Mouse (Mus musculus) thymus, adult 2 months (tissue): ENCODE measurements around the gene Wfdc8. TPM values are rescaled to one million over a fixed set of nuclear protein-coding genes. Genes with fewer than 3 reads are reported as not detected.

Source experiments
- DNase-seq: peaks from one replicate; pipeline ENCODE4 v3.0.0; 2021
- H3K27ac ChIP-seq: fragments of 200-500 bp; 2 replicates; pipeline ENCODE4 v1.5.1; 2012; ENCODE audit warnings: low read length, control low read depth; ENCODE audit not compliant: control insufficient read depth, insufficient read depth
- H3K27me3 ChIP-seq: fragments of 200-500 bp; 2 replicates; pipeline ENCODE4 v1.6.1; 2012; ENCODE audit warnings: mild to moderate bottlenecking, low read length, moderate library complexity, mixed read lengths; ENCODE audit not compliant: control insufficient read depth, insufficient read depth
- H3K36me3 ChIP-seq: fragments of 200-500 bp; 2 replicates; pipeline ENCODE4 v1.6.1; 2012; ENCODE audit warnings: mild to moderate bottlenecking, low read length, moderate library complexity; ENCODE audit not compliant: control insufficient read depth, insufficient read depth
- H3K4me1 ChIP-seq: fragments of 200-500 bp; replicated peaks from 2 replicates; pipeline ENCODE4 v1.6.1; 2012; ENCODE audit warnings: low read length; ENCODE audit not compliant: control insufficient read depth, insufficient read depth
- H3K4me3 ChIP-seq: fragments of 200-500 bp; 2 replicates; pipeline ENCODE4 v1.5.1; 2012; ENCODE audit warnings: mild to moderate bottlenecking, low read length, control low read depth, moderate library complexity; ENCODE audit not compliant: control insufficient read depth, insufficient read depth
- CTCF ChIP-seq: fragments of 200-500 bp; IDR thresholded peaks from 2 replicates; pipeline ENCODE4 v1.5.1; 2012; ENCODE audit warnings: mild to moderate bottlenecking, control low read depth, low read length, moderate library complexity, borderline replicate concordance; ENCODE audit not compliant: control insufficient read depth, poor library complexity, insufficient read depth; ENCODE audit errors: extremely low read depth
- POLR2A ChIP-seq: fragments of 200-500 bp; IDR thresholded peaks from 2 replicates; pipeline ENCODE4 v1.6.1; 2012; ENCODE audit warnings: mild to moderate bottlenecking, low read length, control low read depth, moderate library complexity; ENCODE audit not compliant: control insufficient read depth, poor library complexity, insufficient read depth; ENCODE audit errors: extremely low read depth
- WGBS: fragments of 180-500 bp; shearing (Covaris S2); methylation state at CpG from one replicate; pipeline ENCODE4 v1.1.7; 2018; 5-methylcytosine and 5-hydroxymethylcytosine counted together
- polyA plus RNA-seq: library from polyadenylated mRNA; depleted of rRNA; stranded (reverse); fragments of >200 nt; gene quantifications from 2 replicates; pipeline ENCODE4 v1.2.3, GENCODE M21; 2012; rRNA removed

Wfdc8 gene
- polyA plus RNA-seq, 1 experiment = not detected

DNA sequence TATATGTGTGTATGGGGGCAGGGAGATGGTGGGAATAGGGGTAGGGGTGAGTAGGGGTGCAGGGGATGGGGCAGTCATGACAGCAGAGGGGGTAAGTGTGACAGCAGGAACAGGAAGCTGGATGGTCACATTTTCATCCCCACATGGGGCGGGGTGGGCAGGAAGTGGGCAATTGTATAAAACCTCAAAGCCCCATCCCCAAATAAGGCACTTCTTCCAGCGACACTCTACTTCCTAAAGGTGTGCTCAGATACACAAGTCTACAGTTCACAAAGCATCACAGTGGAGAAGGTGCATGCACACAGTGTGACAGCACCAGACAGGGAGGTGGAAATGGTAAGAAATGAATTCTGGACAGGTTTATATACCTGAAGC, 62.5 kb downstream of the Wfdc8 start:
- Histone ChIP-seq H3K4me1 (no peaks in the 10 kb centered on the region; the same call in 1 of the 2 replicates), H3K27ac (no peak overlapping the region), H3K36me3 (no peaks in the 10 kb centered on the region), H3K4me3 (no peak overlapping the region), H3K27me3 (no peaks in the 10 kb centered on the region)
- TF ChIP-seq CTCF (no peak), POLR2A (no peak)
- 6% methylated on average over 2 of the region's 2 CpGs for WGBS
- DNase-seq = no peak

DNA sequence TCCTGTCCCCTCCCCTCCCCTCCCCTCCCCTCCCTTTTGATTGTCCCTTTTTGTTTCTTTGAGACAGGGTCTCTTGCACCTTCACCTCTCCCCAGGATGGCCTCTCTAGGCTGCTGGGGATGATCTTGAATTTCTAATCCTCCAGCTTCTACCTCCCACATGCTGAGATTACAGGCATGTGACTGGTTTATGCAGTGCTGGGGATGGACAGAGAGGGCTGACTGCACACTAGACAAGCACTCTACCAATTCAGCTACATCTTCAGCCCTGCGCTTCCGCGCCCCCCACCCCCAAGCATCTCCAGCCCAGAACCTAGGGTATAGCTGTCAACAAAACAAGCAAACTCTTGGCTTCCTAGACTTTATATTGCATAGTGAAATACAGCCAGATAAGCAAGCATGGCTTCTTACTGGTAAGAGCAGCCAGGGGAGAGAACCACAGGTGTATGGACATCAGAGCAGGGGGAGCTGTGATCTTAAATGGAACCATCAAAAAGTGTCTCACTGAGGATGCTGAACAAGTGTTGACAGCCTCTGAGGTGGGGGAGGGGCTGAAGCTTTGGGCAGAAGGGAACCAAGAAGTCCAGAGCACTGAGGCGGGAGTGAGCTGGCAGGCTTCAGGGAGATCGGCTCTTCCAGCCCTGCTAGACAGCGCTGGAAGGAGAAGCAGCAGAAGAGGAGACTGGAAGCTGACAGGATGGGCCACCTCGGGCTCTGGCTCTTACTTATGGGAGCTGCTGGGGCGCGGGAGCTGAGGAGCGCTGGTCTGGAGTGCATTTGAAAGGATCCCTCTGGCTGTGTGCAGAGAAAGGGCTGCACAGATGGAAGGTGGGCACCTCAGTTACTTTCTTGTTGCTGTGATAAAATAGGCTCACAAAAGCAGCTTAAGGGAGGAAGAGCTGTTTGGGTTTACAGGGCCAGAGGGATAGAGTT, 63.2 kb downstream of the Wfdc8 start:
- no peak for DNase-seq
- H3K27me3 ChIP-seq = no peaks in the 10 kb centered on the region
- WGBS = 47% methylated on average over 10 of the region's 10 CpGs

GRCm38 (mm10) chr2:164549338-164549737, 64.1 kb downstream of the Wfdc8 start:
- DNase-seq = no peak
- Histone ChIP-seq H3K27me3 (no peaks in the 10 kb centered on the region), H3K27ac (no peak overlapping the region), H3K4me1 (peaks cover 3% of the 10 kb centered on the region), H3K36me3 (no peaks in the 10 kb centered on the region), H3K4me3 (no peak overlapping the region)
- TF ChIP-seq CTCF = no peak
- TF ChIP-seq POLR2A = no peak
- WGBS = 71% methylated on average over 4 of the region's 4 CpGs

More for the DNA sequence above, 63.2 kb downstream of the Wfdc8 start:
- H3K4me3 ChIP-seq = no peak overlapping the region
- TF ChIP-seq POLR2A (no peak), CTCF (no peak)
- H3K4me1 ChIP-seq = no peaks in the 10 kb centered on the region; the same call in 1 of the 2 replicates
- no peaks in the 10 kb centered on the region for H3K36me3 ChIP-seq
- no peak overlapping the region for H3K27ac ChIP-seq

Other genes with a start within 250 kb of the Wfdc8 start
- gene Slpi, start 224.5 kb downstream of the Wfdc8 start, polyA plus RNA-seq = 4.9 and 7.5 TPM in 2 replicates
- 0.24 TPM in 1 of 2 replicates, not detected in the other for gene Rbpjl, start 210.5 kb downstream of the Wfdc8 start, polyA plus RNA-seq
- gene Matn4, start 208.5 kb downstream of the Wfdc8 start, polyA plus RNA-seq = 0.82 and 0.93 TPM in 2 replicates
- gene Sdc4, start 169.7 kb downstream of the Wfdc8 start, polyA plus RNA-seq = 18.6 TPM in 2 replicates
- 183 and 220 TPM in 2 replicates for gene Sys1, start 156.7 kb downstream of the Wfdc8 start, polyA plus RNA-seq
- 27.8 and 35.3 TPM in 2 replicates for gene Gm20458, start 152.7 kb downstream of the Wfdc8 start, polyA plus RNA-seq
- not detected in 2 replicates for gene Trp53tg5, start 139.9 kb downstream of the Wfdc8 start, polyA plus RNA-seq
- 19.6 and 24.8 TPM in 2 replicates for gene Dbndd2, start 127.5 kb downstream of the Wfdc8 start, polyA plus RNA-seq
- gene Pigt, start 116.1 kb downstream of the Wfdc8 start, polyA plus RNA-seq = 146 and 202 TPM in 2 replicates
- gene Wfdc2, start 51.2 kb downstream of the Wfdc8 start, polyA plus RNA-seq = 20.5 and 28.7 TPM in 2 replicates
- gene Spint3, start 40.2 kb downstream of the Wfdc8 start, polyA plus RNA-seq = not detected in 2 replicates
- not detected in 2 replicates for gene Wfdc6a, start 28.2 kb downstream of the Wfdc8 start, polyA plus RNA-seq
- gene Eppin, start 20.0 kb downstream of the Wfdc8 start, polyA plus RNA-seq = not detected in 2 replicates
- gene Wfdc6b, start 104 bp downstream of the Wfdc8 start, polyA plus RNA-seq = not detected in 2 replicates
- not detected in 2 replicates for gene Wfdc16, start 25.2 kb upstream of the Wfdc8 start, polyA plus RNA-seq
- gene Wfdc10, start 42.4 kb upstream of the Wfdc8 start, polyA plus RNA-seq = not detected in 2 replicates
- gene Wfdc9, start 43.0 kb upstream of the Wfdc8 start, polyA plus RNA-seq = not detected in 2 replicates
- gene Wfdc11, start 60.5 kb upstream of the Wfdc8 start, polyA plus RNA-seq = not detected in 2 replicates
- gene Wfdc13, start 71.5 kb upstream of the Wfdc8 start, polyA plus RNA-seq = not detected in 2 replicates
- gene Spint4, start 84.9 kb upstream of the Wfdc8 start, polyA plus RNA-seq = not detected in 2 replicates
- gene Spint5, start 101.7 kb upstream of the Wfdc8 start, polyA plus RNA-seq = not detected in 2 replicates
- gene Wfdc3, start 132.3 kb upstream of the Wfdc8 start, polyA plus RNA-seq = 0.23 and 0.41 TPM in 2 replicates
- 60.6 and 134 TPM in 2 replicates for gene Dnttip1, start 132.4 kb upstream of the Wfdc8 start, polyA plus RNA-seq
- 327 and 434 TPM in 2 replicates for gene Ube2c, start 156.3 kb upstream of the Wfdc8 start, polyA plus RNA-seq
- 0.38 TPM in 1 of 2 replicates, not detected in the other for gene Tnnc2, start 166.3 kb upstream of the Wfdc8 start, polyA plus RNA-seq
- 9.0 and 11.9 TPM in 2 replicates for gene Snx21, start 172.2 kb upstream of the Wfdc8 start, polyA plus RNA-seq
- 84.6 and 87.9 TPM in 2 replicates for gene Acot8, start 191.3 kb upstream of the Wfdc8 start, polyA plus RNA-seq
- gene Zswim3, start 191.5 kb upstream of the Wfdc8 start, polyA plus RNA-seq = 5.9 and 6.2 TPM in 2 replicates
- gene Zswim1, start 209.1 kb upstream of the Wfdc8 start, polyA plus RNA-seq = 9.5 and 11.5 TPM in 2 replicates
- gene Spata25, start 214.9 kb upstream of the Wfdc8 start, polyA plus RNA-seq = 2.9 and 4.5 TPM in 2 replicates
- gene Ctsa, start 219.2 kb upstream of the Wfdc8 start, polyA plus RNA-seq = 467 and 538 TPM in 2 replicates
- gene Neurl2, start 219.8 kb upstream of the Wfdc8 start, polyA plus RNA-seq = 24.0 and 31.7 TPM in 2 replicates
- 227 and 263 TPM in 2 replicates for gene Pltp, start 244.1 kb upstream of the Wfdc8 start, polyA plus RNA-seq